Mouse (Mus musculus) heart, adult 2 months (tissue): Measurements from ENCODE around the gene Washc4.

ENCODE experiments used
- CTCF ChIP-seq: fragments of 200-600 bp; IDR thresholded peaks from 2 replicates; pipeline ENCODE4 v1.8.1; 2022; ENCODE audit warnings: antibody characterized with exemption, mild to moderate bottlenecking, moderate library complexity
- EP300 ChIP-seq: fragments of 200-500 bp; IDR thresholded peaks from 2 replicates; pipeline ENCODE4 v1.6.1; 2011; ENCODE audit warnings: low read depth, low read length, control low read depth; ENCODE audit not compliant: insufficient read depth

DNA sequence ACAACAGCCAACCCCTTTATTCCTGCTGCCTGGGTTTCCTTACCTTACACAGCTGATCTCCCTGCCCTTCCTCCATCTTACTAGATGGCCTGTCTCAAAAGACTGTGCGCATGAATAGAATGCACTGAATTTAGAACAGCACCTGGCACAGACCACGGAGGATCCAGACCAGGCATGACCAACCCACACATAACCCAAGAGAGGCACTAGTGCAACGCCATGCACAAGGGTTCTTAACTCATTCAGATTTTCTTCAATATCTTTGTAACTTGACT is 102.1 kb downstream of the Washc4 start:
- TF ChIP-seq CTCF (no peak), EP300 (no peak)
